Mouse (Mus musculus) thymus, adult 2 months (tissue): ENCODE measurements around the gene Hspb6. TPM values are rescaled to one million over a fixed set of nuclear protein-coding genes. Genes with fewer than 3 reads are reported as not detected.

Experiments
- DNase-seq: peaks from one replicate; pipeline ENCODE4 v3.0.0; 2021
- H3K27ac ChIP-seq: fragments of 200-500 bp; 2 replicates; pipeline ENCODE4 v1.5.1; 2012; ENCODE audit warnings: low read length, control low read depth; ENCODE audit not compliant: control insufficient read depth, insufficient read depth
- H3K27me3 ChIP-seq: fragments of 200-500 bp; 2 replicates; pipeline ENCODE4 v1.6.1; 2012; ENCODE audit warnings: mild to moderate bottlenecking, low read length, moderate library complexity, mixed read lengths; ENCODE audit not compliant: control insufficient read depth, insufficient read depth
- H3K36me3 ChIP-seq: fragments of 200-500 bp; 2 replicates; pipeline ENCODE4 v1.6.1; 2012; ENCODE audit warnings: mild to moderate bottlenecking, low read length, moderate library complexity; ENCODE audit not compliant: control insufficient read depth, insufficient read depth
- H3K4me1 ChIP-seq: fragments of 200-500 bp; replicated peaks from 2 replicates; pipeline ENCODE4 v1.6.1; 2012; ENCODE audit warnings: low read length; ENCODE audit not compliant: control insufficient read depth, insufficient read depth
- H3K4me3 ChIP-seq: fragments of 200-500 bp; 2 replicates; pipeline ENCODE4 v1.5.1; 2012; ENCODE audit warnings: mild to moderate bottlenecking, low read length, control low read depth, moderate library complexity; ENCODE audit not compliant: control insufficient read depth, insufficient read depth
- CTCF ChIP-seq: fragments of 200-500 bp; IDR thresholded peaks from 2 replicates; pipeline ENCODE4 v1.5.1; 2012; ENCODE audit warnings: mild to moderate bottlenecking, control low read depth, low read length, moderate library complexity, borderline replicate concordance; ENCODE audit not compliant: control insufficient read depth, poor library complexity, insufficient read depth; ENCODE audit errors: extremely low read depth
- POLR2A ChIP-seq: fragments of 200-500 bp; IDR thresholded peaks from 2 replicates; pipeline ENCODE4 v1.6.1; 2012; ENCODE audit warnings: mild to moderate bottlenecking, low read length, control low read depth, moderate library complexity; ENCODE audit not compliant: control insufficient read depth, poor library complexity, insufficient read depth; ENCODE audit errors: extremely low read depth
- WGBS: fragments of 180-500 bp; shearing (Covaris S2); methylation state at CpG from one replicate; pipeline ENCODE4 v1.1.7; 2018; 5-methylcytosine and 5-hydroxymethylcytosine counted together
- polyA plus RNA-seq: library from polyadenylated mRNA; depleted of rRNA; stranded (reverse); fragments of >200 nt; gene quantifications from 2 replicates; pipeline ENCODE4 v1.2.3, GENCODE M21; 2012

Gene Hspb6
- polyA plus RNA-seq, 1 experiment = 89.6 TPM

DNA sequence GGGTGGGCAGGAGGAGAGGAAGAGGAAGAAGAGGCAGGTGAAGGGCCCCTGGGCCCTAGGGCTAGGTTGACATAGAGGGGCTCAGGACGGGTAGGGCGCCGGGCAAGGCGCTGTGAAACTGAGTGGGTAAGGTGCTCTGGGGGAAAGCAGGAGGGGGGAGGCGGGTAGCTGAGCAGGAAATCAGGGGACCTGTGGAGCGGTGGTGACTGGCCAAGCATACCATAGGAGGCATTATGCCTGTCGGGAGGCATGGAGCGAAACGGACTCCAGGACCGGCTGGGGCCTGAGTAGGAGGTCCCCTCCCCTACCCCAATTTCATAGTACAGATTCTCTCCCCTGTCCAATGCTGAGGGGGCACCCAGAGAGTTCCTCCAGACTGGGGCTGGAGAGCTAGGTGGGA, 29.1 kb upstream of the Hspb6 start:
- H3K36me3 ChIP-seq = peaks cover 20% of the 10 kb centered on the region
- DNase-seq = no peak
- WGBS = 96% methylated on average over 10 of the region's 10 CpGs

GRCm38 (mm10) chr7:30524487-30524886, 27.5 kb upstream of the Hspb6 start:
- 95% methylated on average over 6 of the region's 6 CpGs for WGBS
- TF ChIP-seq POLR2A (no peak), CTCF (no peak)
- DNase-seq = no peak
- H3K27ac ChIP-seq = no peak overlapping the region
- peaks cover 35% of the 10 kb centered on the region for H3K36me3 ChIP-seq
- H3K27me3 ChIP-seq = no peaks in the 10 kb centered on the region
- no peaks in the 10 kb centered on the region for H3K4me1 ChIP-seq
- H3K4me3 ChIP-seq = no peak overlapping the region

More for the DNA sequence above, 29.1 kb upstream of the Hspb6 start:
- H3K27me3 ChIP-seq = no peaks in the 10 kb centered on the region
- no peak overlapping the region for H3K27ac ChIP-seq
- no peaks in the 10 kb centered on the region for H3K4me1 ChIP-seq
- H3K4me3 ChIP-seq = no peak overlapping the region
- TF ChIP-seq POLR2A = no peak
- no peak for TF ChIP-seq CTCF

GRCm38 (mm10) chr7:30525954-30526353, 26.0 kb upstream of the Hspb6 start:
- TF ChIP-seq POLR2A = no peak
- TF ChIP-seq CTCF = no peak
- Histone ChIP-seq H3K4me3 (no peak overlapping the region), H3K27me3 (no peaks in the 10 kb centered on the region), H3K27ac (no peak overlapping the region), H3K36me3 (peaks cover 45% of the 10 kb centered on the region), H3K4me1 (no peaks in the 10 kb centered on the region)
- WGBS = 91% methylated on average over 10 of the region's 10 CpGs
- no peak for DNase-seq

DNA sequence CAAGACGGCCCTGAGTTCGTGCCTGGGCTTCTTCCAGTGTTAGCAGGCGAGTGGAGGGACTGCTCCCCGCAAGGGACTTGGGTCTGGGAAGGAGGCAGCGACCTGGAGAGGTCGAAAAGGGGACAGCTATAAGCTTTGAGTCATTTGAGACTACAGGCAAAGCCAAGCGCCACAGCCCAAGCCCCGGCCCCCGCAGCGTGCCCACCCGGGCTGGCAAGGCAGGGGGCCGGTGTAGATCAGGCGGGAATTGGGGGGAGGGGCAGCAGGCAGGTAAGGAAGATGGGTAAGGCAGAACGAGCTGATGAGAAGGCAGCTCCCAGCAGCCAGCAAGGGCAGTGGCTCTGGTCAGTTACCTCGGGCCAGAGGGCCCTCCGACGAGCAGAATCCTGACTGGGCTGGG, 25.6 kb upstream of the Hspb6 start:
- Histone ChIP-seq H3K4me1 (no peaks in the 10 kb centered on the region), H3K27ac (no peak overlapping the region), H3K4me3 (no peak overlapping the region), H3K36me3 (peaks cover 45% of the 10 kb centered on the region), H3K27me3 (no peaks in the 10 kb centered on the region)
- no peak for DNase-seq
- TF ChIP-seq CTCF (no peak), POLR2A (no peak)
- whole genome bisulfite sequencing = 93% methylated on average over 17 of the region's 17 CpGs

GRCm38 (mm10) chr7:30526981-30527380, 25.0 kb upstream of the Hspb6 start:
- Histone ChIP-seq H3K4me1 (no peaks in the 10 kb centered on the region), H3K27ac (no peak overlapping the region), H3K4me3 (no peak overlapping the region), H3K36me3 (peaks cover 48% of the 10 kb centered on the region), H3K27me3 (no peaks in the 10 kb centered on the region)
- TF ChIP-seq CTCF = no peak
- TF ChIP-seq POLR2A = no peak
- 95% methylated on average over 14 of the region's 14 CpGs for WGBS
- DNase-seq = no peak

GRCm38 (mm10) chr7:30531291-30531815, 20.6 kb upstream of the Hspb6 start:
- peaks cover 44% of the 10 kb centered on the region for H3K36me3 ChIP-seq
- no peaks in the 10 kb centered on the region for H3K27me3 ChIP-seq
- TF ChIP-seq CTCF (no peak), POLR2A (no peak)
- peaks cover 12% of the 10 kb centered on the region for H3K4me1 ChIP-seq
- 86% methylated on average over 9 of the region's 9 CpGs for WGBS
- no peak overlapping the region for H3K4me3 ChIP-seq
- no peak overlapping the region for H3K27ac ChIP-seq
- DNase-seq = no peak

DNA sequence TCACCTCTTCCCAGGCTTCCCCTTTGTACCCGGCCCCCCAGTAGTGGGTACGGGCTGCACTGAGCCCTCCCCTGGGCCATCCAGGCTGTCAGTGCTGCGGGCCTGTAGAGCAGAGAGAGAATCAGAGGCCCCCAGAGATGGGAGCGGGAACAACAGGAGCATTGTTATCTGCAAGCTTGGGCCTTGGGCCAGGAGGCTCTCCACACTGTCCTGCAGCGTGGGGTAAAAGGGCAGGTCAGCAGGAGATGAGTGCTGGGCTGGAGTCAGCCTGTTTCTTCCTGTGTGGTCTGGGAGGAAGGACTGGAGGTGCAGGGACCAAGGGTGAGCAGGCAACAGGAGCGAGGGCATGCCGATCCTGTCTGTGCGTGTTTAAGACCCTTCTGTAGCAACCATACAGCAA, 19.0 kb upstream of the Hspb6 start:
- TF ChIP-seq CTCF (no peak), POLR2A (no peak)
- Histone ChIP-seq H3K4me3 (no peak overlapping the region), H3K27me3 (no peaks in the 10 kb centered on the region), H3K36me3 (peaks cover 31% of the 10 kb centered on the region), H3K4me1 (peaks cover 12% of the 10 kb centered on the region), H3K27ac (no peak overlapping the region)
- no peak for DNase-seq
- 87% methylated on average over 8 of the region's 8 CpGs for WGBS
